Mouse (Mus musculus) CH12.LX (cell line): ENCODE measurements at regions not wholly inside any gene's neighbourhood (a gene's known extent, or its start where the extent isn't known, plus 50 kb on each side); places are given as distances from the start of the nearest gene placed in this dataset.

Source experiments
- DNase-seq: peaks from one replicate; pipeline ENCODE4 v3.0.0-alpha.2; 2013; ENCODE audit errors: extremely low read depth
- H3K27ac ChIP-seq: 2 replicates; pipeline ENCODE4 v1.5.1; 2012; ENCODE audit warnings: low read depth, mild to moderate bottlenecking, control low read depth, moderate library complexity; ENCODE audit not compliant: insufficient read depth
- H3K27me3 ChIP-seq: replicated peaks from 2 replicates; pipeline ENCODE3; 2012; ENCODE audit warnings: inconsistent platforms
- H3K36me3 ChIP-seq, 2 experiments: replicated peaks in 1 of 2; 2 replicates each; pipeline versions ENCODE3 to v1.6.1; 2012; ENCODE audit warnings: inconsistent platforms in 1 of 2, low read length in 1 of 2, mild to moderate bottlenecking in 1 of 2, mixed read lengths in 1 of 2, moderate library complexity in 1 of 2; ENCODE audit not compliant: control insufficient read depth in 1 of 2, insufficient read depth in 1 of 2
- H3K4me1 ChIP-seq, 2 experiments: 2 replicates each; pipeline ENCODE4 v1.6.1; 2012; ENCODE audit warnings: inconsistent platforms in 1 of 2, moderate library complexity in 1 of 2; ENCODE audit not compliant: insufficient read depth in 2 of 2, control insufficient read depth in 1 of 2
- H3K4me2 ChIP-seq: 2 replicates; pipeline ENCODE4 v1.6.1; 2012; ENCODE audit warnings: low read depth, mild to moderate bottlenecking, control low read depth; ENCODE audit not compliant: poor library complexity, insufficient read depth, severe bottlenecking
- H3K4me3 ChIP-seq, 3 experiments: fragments of 150-350 bp in 1 of 3; sonication (generic) in 1 of 3; replicated peaks in 1 of 3; 2 replicates each; pipeline versions ENCODE3 to v1.5.1; 2011 to 2012; ENCODE audit warnings: low read depth in 2 of 3, low read length in 2 of 3, mild to moderate bottlenecking in 2 of 3, moderate library complexity in 2 of 3, control low read depth in 1 of 3, improper control_type of control experiment in 1 of 3, inconsistent platforms in 1 of 3, mixed read lengths in 1 of 3; ENCODE audit not compliant: poor library complexity in 1 of 3
- H3K79me2 ChIP-seq: replicated peaks from 2 replicates; pipeline ENCODE4 v1.6.1; 2012; ENCODE audit warnings: mild to moderate bottlenecking, moderate library complexity; ENCODE audit not compliant: control insufficient read depth, poor library complexity, insufficient read depth, severe bottlenecking; ENCODE audit errors: extremely low read depth
- H3K9ac ChIP-seq: 2 replicates; pipeline ENCODE4 v1.6.1; 2012; ENCODE audit warnings: low read depth, mild to moderate bottlenecking, control low read depth, moderate library complexity; ENCODE audit not compliant: insufficient read depth
- H3K9me3 ChIP-seq: replicated peaks from 2 replicates; pipeline ENCODE3; 2012; ENCODE audit warnings: low read length, inconsistent platforms, mixed read lengths
- BHLHE40 ChIP-seq: IDR thresholded peaks from 2 replicates; pipeline ENCODE4 v1.6.1; 2011; ENCODE audit warnings: mild to moderate bottlenecking, low read depth, low read length, improper control_type of control experiment
- CHD2 ChIP-seq: IDR thresholded peaks from 2 replicates; pipeline ENCODE4 v1.6.1; 2011; ENCODE audit warnings: low read length, improper control_type of control experiment
- CTCF ChIP-seq, 2 experiments: IDR thresholded peaks in 1 of 2; conservative IDR thresholded peaks in 1 of 2; 2 replicates each; pipeline ENCODE4 v1.5.1; 2011 to 2012; ENCODE audit warnings: low read depth in 2 of 2, low read length in 2 of 2, improper control_type of control experiment in 1 of 2, inconsistent platforms in 1 of 2, mild to moderate bottlenecking in 1 of 2, moderate library complexity in 1 of 2
- ETS1 ChIP-seq: conservative IDR thresholded peaks from 2 replicates; pipeline ENCODE4 v1.6.1; 2012; ENCODE audit warnings: low read depth, mild to moderate bottlenecking, inconsistent platforms, low read length, improper control_type of control experiment, moderate library complexity
- GABPA ChIP-seq: IDR thresholded peaks from 2 replicates; pipeline ENCODE4 v1.6.1; 2012; ENCODE audit warnings: low read depth, low read length, improper control_type of control experiment, inconsistent platforms; ENCODE audit not compliant: insufficient replicate concordance
- JUN ChIP-seq: IDR thresholded peaks from 2 replicates; pipeline ENCODE4 v1.6.1; 2011; ENCODE audit warnings: low read depth, mild to moderate bottlenecking, low read length, improper control_type of control experiment, moderate library complexity; ENCODE audit not compliant: insufficient read depth
- MAFK ChIP-seq: IDR thresholded peaks from 2 replicates; pipeline ENCODE4 v1.6.1; 2011; ENCODE audit warnings: low read length, improper control_type of control experiment; ENCODE audit not compliant: insufficient replicate concordance
- MAX ChIP-seq: IDR thresholded peaks from 2 replicates; pipeline ENCODE4 v1.6.1; 2011; ENCODE audit warnings: low read length, improper control_type of control experiment
- MYC ChIP-seq: IDR thresholded peaks from 2 replicates; pipeline ENCODE4 v1.6.1; 2011; ENCODE audit warnings: low read depth, mild to moderate bottlenecking, improper control_type of control experiment, low read length
- PAX5 ChIP-seq: IDR thresholded peaks from 2 replicates; pipeline ENCODE4 v1.6.1; 2012; ENCODE audit warnings: low read length, inconsistent platforms, mixed read lengths
- RCOR1 ChIP-seq: conservative IDR thresholded peaks from 2 replicates; pipeline ENCODE4 v1.6.1; 2012; ENCODE audit warnings: low read depth, mild to moderate bottlenecking, inconsistent platforms, low read length, improper control_type of control experiment
- SIN3A ChIP-seq: IDR thresholded peaks from 2 replicates; pipeline ENCODE4 v1.6.1; 2012; ENCODE audit warnings: low read length, improper control_type of control experiment, inconsistent platforms
- SMC3 ChIP-seq: IDR thresholded peaks from 2 replicates; pipeline ENCODE4 v1.6.1; 2011; ENCODE audit warnings: low read depth, low read length, improper control_type of control experiment
- USF2 ChIP-seq: conservative IDR thresholded peaks from 2 replicates; pipeline ENCODE4 v1.6.1; 2011; ENCODE audit warnings: low read depth, low read length, improper control_type of control experiment
- ZC3H11A ChIP-seq: IDR thresholded peaks from 2 replicates; pipeline ENCODE4 v1.6.1; 2012; ENCODE audit warnings: low read depth, mild to moderate bottlenecking, inconsistent platforms, low read length, improper control_type of control experiment
- ZKSCAN1 ChIP-seq: IDR thresholded peaks from 2 replicates; pipeline ENCODE4 v1.6.1; 2012; ENCODE audit warnings: low read depth, inconsistent platforms, low read length, improper control_type of control experiment, borderline replicate concordance
- ZMIZ1 ChIP-seq: IDR thresholded peaks from 2 replicates; pipeline ENCODE4 v1.6.1; 2012; ENCODE audit warnings: low read depth, mild to moderate bottlenecking, inconsistent platforms, low read length, improper control_type of control experiment
- ZNF384 ChIP-seq: IDR thresholded peaks from 2 replicates; pipeline ENCODE4 v1.6.1; 2012; ENCODE audit warnings: low read depth, low read length, improper control_type of control experiment, inconsistent platforms
- dilution Hi-C: fragments of 300-500 bp; cut with MboI; formaldehyde crosslinking; loops from 2 replicates; pipeline ENCODE4 v1.14.3; 2020; ENCODE audit warnings: low sequenced_read_pairs; ENCODE audit not compliant: extremely low pct_unique_long_range_greater_than_20kb, extremely low pct_ligation_motif_present
- in situ Hi-C: fragments of 300-500 bp; cut with MboI; formaldehyde crosslinking; loops from 3 replicates; pipeline ENCODE4 v1.14.3; 2019; ENCODE audit warnings: low sequenced_read_pairs, low pct_ligation_motif_present, low pct_unique_long_range_greater_than_20kb, mixed read lengths

- Histone ChIP-seq H3K36me3 (no peaks in the 10 kb centered on the region), H3K27me3 (no peaks in the 10 kb centered on the region), H3K27ac (no peak overlapping the region), H3K9ac (no peak overlapping the region), H3K4me1 (peaks cover 31 to 49% of the 10 kb centered on the region in 2 experiments), H3K79me2 (no peaks in the 10 kb centered on the region), H3K4me3 (no peak overlapping the region), H3K9me3 (no peaks in the 10 kb centered on the region), H3K4me2 (no peak overlapping the region)
- in situ Hi-C loops = loop anchor here (10.0 kb wide), 1 partner anchor 282 kb away; no protein-coding TSS in a partner anchor
- dilution Hi-C loops = no loop called here
- DNase-seq = no peak
- TF ChIP-seq GABPA (no peak), RCOR1 (no peak), BHLHE40 (no peak), CHD2 (no peak), ETS1 (no peak), ZKSCAN1 (no peak), SIN3A (no peak), MAX (no peak), ZMIZ1 (no peak), ZNF384 (no peak), MYC (no peak), SMC3 (no peak), CTCF (conservative IDR thresholded peaks at IDR 0.05 in 1 of 2, IDR thresholded peaks at IDR 0.05 in 1 of 2; ENCODE audit: low read depth in 2 of 2, low read length in 2 of 2) (no peak), ZC3H11A (no peak), PAX5 (no peak), USF2 (no peak)
These were observed 215.2 kb upstream of the Hs6st1 start for GRCm38 (mm10) chr1:35853018-35853417.

- H3K27ac ChIP-seq = no peak overlapping the region
- in situ Hi-C loops = loop anchor here (10.0 kb wide), 1 partner anchor 279 kb away; no protein-coding TSS in a partner anchor
- no peak overlapping the region for H3K4me2 ChIP-seq
- TF ChIP-seq USF2 (no peak), ZMIZ1 (no peak), ETS1 (no peak), JUN (no peak), MAFK (no peak)
- dilution Hi-C loops = no loop called here
- H3K36me3 ChIP-seq = no peaks in the 10 kb centered on the region
- H3K9ac ChIP-seq = no peak overlapping the region
- no peaks in the 10 kb centered on the region for H3K27me3 ChIP-seq
- no peaks in the 10 kb centered on the region for H3K79me2 ChIP-seq
- no peaks in the 10 kb centered on the region for H3K9me3 ChIP-seq
- no peak for DNase-seq
- H3K4me1 ChIP-seq = peaks cover 15 to 34% of the 10 kb centered on the region in 2 experiments
- no peak overlapping the region for H3K4me3 ChIP-seq
These were observed 212.6 kb upstream of the Hs6st1 start for GRCm38 (mm10) chr1:35855650-35856049.
